Mouse (Mus musculus) MEL (cell line): ENCODE measurements at regions not wholly inside any gene's neighbourhood (a gene's known extent, or its start where the extent isn't known, plus 50 kb on each side); places are given as distances from the start of the nearest gene placed in this dataset.

Experiments
- DNase-seq: peaks from one replicate; pipeline ENCODE4 v3.0.0; 2011; ENCODE audit warnings: low read depth, low spot score
- H3K27ac ChIP-seq: 2 replicates; pipeline ENCODE4 v1.5.1; 2012; ENCODE audit warnings: low read depth, mild to moderate bottlenecking, control low read depth, low read length, moderate library complexity; ENCODE audit not compliant: control insufficient read depth
- H3K27me3 ChIP-seq, 2 experiments: fragments of 150-350 bp in 1 of 2; sonication (generic) in 1 of 2; 2 replicates each; pipeline ENCODE4 v1.6.1; 2012; ENCODE audit warnings: low read length in 2 of 2, mild to moderate bottlenecking in 2 of 2, improper control_type of control experiment in 1 of 2, moderate library complexity in 1 of 2; ENCODE audit not compliant: insufficient read depth in 2 of 2, control insufficient read depth in 1 of 2
- H3K36me3 ChIP-seq, 2 experiments: 2 replicates each; pipeline ENCODE4 v1.6.1; 2012 to 2014; ENCODE audit warnings: low read length in 2 of 2, improper control_type of control experiment in 1 of 2, inconsistent platforms in 1 of 2, mild to moderate bottlenecking in 1 of 2; ENCODE audit not compliant: insufficient read depth in 2 of 2, control insufficient read depth in 1 of 2
- H3K4me1 ChIP-seq, 2 experiments: fragments of 150-350 bp in 1 of 2; sonication (generic) in 1 of 2; 2 replicates each; pipeline ENCODE4 v1.6.1; 2012; ENCODE audit warnings: low read length in 2 of 2, improper control_type of control experiment in 1 of 2, mild to moderate bottlenecking in 1 of 2; ENCODE audit not compliant: insufficient read depth in 2 of 2, control insufficient read depth in 1 of 2
- H3K4me3 ChIP-seq, 2 experiments: fragments of 150-350 bp in 1 of 2; sonication (generic) in 1 of 2; 2 replicates each; pipeline ENCODE4 v1.5.1; 2012; ENCODE audit warnings: low read depth in 2 of 2, low read length in 2 of 2, mild to moderate bottlenecking in 2 of 2, moderate library complexity in 2 of 2, control low read depth in 1 of 2, improper control_type of control experiment in 1 of 2; ENCODE audit not compliant: control insufficient read depth in 1 of 2, insufficient read depth in 1 of 2
- H3K79me2 ChIP-seq: 2 replicates; pipeline ENCODE4 v1.6.1; 2012; ENCODE audit warnings: mild to moderate bottlenecking, low read length, moderate library complexity; ENCODE audit not compliant: control insufficient read depth, poor library complexity, insufficient read depth
- H3K9ac ChIP-seq: 2 replicates; pipeline ENCODE4 v1.6.1; 2012; ENCODE audit warnings: low read depth, mild to moderate bottlenecking, control low read depth, low read length, moderate library complexity; ENCODE audit not compliant: control insufficient read depth, poor library complexity, severe bottlenecking
- H3K9me3 ChIP-seq: fragments of 150-350 bp; sonication (generic); replicated peaks from 2 replicates; pipeline ENCODE4 v1.6.1; 2012; ENCODE audit warnings: mild to moderate bottlenecking, low read length, improper control_type of control experiment, moderate library complexity; ENCODE audit not compliant: insufficient read depth
- BHLHE40 ChIP-seq: IDR thresholded peaks from 2 replicates; pipeline ENCODE4 v1.6.1; 2012; ENCODE audit warnings: low read depth, mild to moderate bottlenecking, inconsistent platforms, low read length, improper control_type of control experiment, borderline replicate concordance
- E2F4 ChIP-seq: IDR thresholded peaks from 2 replicates; pipeline ENCODE4 v1.6.1; 2011; ENCODE audit warnings: low read depth, low read length, improper control_type of control experiment, borderline replicate concordance
- ETS1 ChIP-seq: IDR thresholded peaks from 2 replicates; pipeline ENCODE4 v1.6.1; 2012; ENCODE audit warnings: low read depth, mild to moderate bottlenecking, inconsistent platforms, low read length, improper control_type of control experiment, moderate library complexity
- GABPA ChIP-seq: IDR thresholded peaks from 2 replicates; pipeline ENCODE4 v1.6.1; 2012; ENCODE audit warnings: low read depth, mild to moderate bottlenecking, inconsistent platforms, low read length, improper control_type of control experiment, moderate library complexity
- GATA1 ChIP-seq: IDR thresholded peaks from 2 replicates; pipeline ENCODE4 v1.6.1; 2011; ENCODE audit warnings: low read depth, low read length, improper control_type of control experiment
- HCFC1 ChIP-seq: IDR thresholded peaks from 2 replicates; pipeline ENCODE4 v1.6.1; 2012; ENCODE audit warnings: low read depth, mild to moderate bottlenecking, inconsistent platforms, low read length, improper control_type of control experiment, moderate library complexity
- JUND ChIP-seq: IDR thresholded peaks from 2 replicates; pipeline ENCODE4 v1.6.1; 2011; ENCODE audit warnings: low read depth, mild to moderate bottlenecking, improper control_type of control experiment, low read length
- MAX ChIP-seq: IDR thresholded peaks from 2 replicates; pipeline ENCODE4 v1.6.1; 2011; ENCODE audit warnings: low read length, improper control_type of control experiment
- MEF2A ChIP-seq: IDR thresholded peaks from 2 replicates; pipeline ENCODE4 v1.6.1; 2014; ENCODE audit warnings: low read depth, mild to moderate bottlenecking, inconsistent platforms, low read length, improper control_type of control experiment; ENCODE audit not compliant: poor library complexity, insufficient replicate concordance, severe bottlenecking; ENCODE audit errors: extremely low read depth
- MXI1 ChIP-seq: IDR thresholded peaks from 2 replicates; pipeline ENCODE4 v1.6.1; 2011; ENCODE audit warnings: mild to moderate bottlenecking, low read depth, low read length, improper control_type of control experiment
- MYB ChIP-seq: IDR thresholded peaks from 2 replicates; pipeline ENCODE4 v1.6.1; 2011; ENCODE audit warnings: mild to moderate bottlenecking, low read depth, low read length, improper control_type of control experiment
- NELFE ChIP-seq: IDR thresholded peaks from 2 replicates; pipeline ENCODE4 v1.6.1; 2011; ENCODE audit warnings: low read depth, low read length, improper control_type of control experiment
- NRF1 ChIP-seq: IDR thresholded peaks from 2 replicates; pipeline ENCODE4 v1.6.1; 2014; ENCODE audit warnings: low read depth, mild to moderate bottlenecking, inconsistent platforms, low read length, improper control_type of control experiment, moderate library complexity; ENCODE audit not compliant: poor library complexity, insufficient read depth, severe bottlenecking
- POLR2AphosphoS2 ChIP-seq: IDR thresholded peaks from 2 replicates; pipeline ENCODE4 v1.6.1; 2011; ENCODE audit warnings: low read length, improper control_type of control experiment
- POLR2AphosphoS5 ChIP-seq: IDR thresholded peaks from 2 replicates; pipeline ENCODE4 v1.6.1; 2012; ENCODE audit warnings: low read depth, borderline replicate concordance, mild to moderate bottlenecking, inconsistent platforms, low read length, moderate library complexity, mixed read lengths
- RAD21 ChIP-seq: IDR thresholded peaks from 2 replicates; pipeline ENCODE4 v1.6.1; 2011; ENCODE audit warnings: mild to moderate bottlenecking, low read depth, low read length, improper control_type of control experiment
- RCOR1 ChIP-seq: IDR thresholded peaks from 2 replicates; pipeline ENCODE4 v1.6.1; 2012; ENCODE audit warnings: low read depth, mild to moderate bottlenecking, inconsistent platforms, low read length, improper control_type of control experiment
- SMC3 ChIP-seq: IDR thresholded peaks from 2 replicates; pipeline ENCODE4 v1.6.1; 2011; ENCODE audit warnings: low read depth, low read length, improper control_type of control experiment
- TAL1 ChIP-seq: IDR thresholded peaks from 2 replicates; pipeline ENCODE4 v1.6.1; 2012; ENCODE audit warnings: mild to moderate bottlenecking, inconsistent platforms, low read length, moderate library complexity, mixed read lengths
- TCF12 ChIP-seq: IDR thresholded peaks from 2 replicates; pipeline ENCODE4 v1.6.1; 2014; ENCODE audit warnings: low read depth, mild to moderate bottlenecking, inconsistent platforms, low read length, improper control_type of control experiment, moderate library complexity
- UBTF ChIP-seq: IDR thresholded peaks from 2 replicates; pipeline ENCODE4 v1.6.1; 2012; ENCODE audit warnings: low read depth, mild to moderate bottlenecking, inconsistent platforms, low read length, improper control_type of control experiment, moderate library complexity, borderline replicate concordance; ENCODE audit not compliant: insufficient read depth
- USF1 ChIP-seq: IDR thresholded peaks from 2 replicates; pipeline ENCODE4 v1.6.1; 2014; ENCODE audit warnings: low read depth, mild to moderate bottlenecking, inconsistent platforms, low read length, improper control_type of control experiment, moderate library complexity
- USF2 ChIP-seq, 2 experiments: IDR thresholded peaks; 2 replicates each; pipeline ENCODE4 v1.6.1; 2011 to 2012; ENCODE audit warnings: improper control_type of control experiment in 2 of 2, low read length in 2 of 2, borderline replicate concordance in 1 of 2, inconsistent platforms in 1 of 2, low read depth in 1 of 2, mild to moderate bottlenecking in 1 of 2; ENCODE audit not compliant: insufficient read depth in 1 of 2
- ZMIZ1 ChIP-seq: IDR thresholded peaks from 2 replicates; pipeline ENCODE4 v1.6.1; 2012; ENCODE audit warnings: low read depth, mild to moderate bottlenecking, inconsistent platforms, low read length, improper control_type of control experiment, moderate library complexity

DNA sequence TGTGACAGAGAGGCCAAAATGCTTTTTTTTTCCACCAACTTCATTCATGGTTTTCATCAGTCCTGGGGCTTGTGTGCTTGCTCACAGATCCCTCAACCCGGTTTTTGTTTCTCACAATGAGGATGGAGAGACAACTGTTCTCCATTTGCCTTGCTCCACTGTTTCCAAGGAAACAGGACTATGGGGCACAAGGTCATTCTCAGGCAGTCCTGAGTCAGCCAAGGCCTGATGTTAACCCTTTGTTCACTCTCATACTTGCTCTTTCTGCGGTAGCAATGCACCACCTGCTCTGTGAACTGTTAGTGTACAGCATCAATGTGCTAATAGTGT is 206.5 kb downstream of the Hace1 start:
- no peaks in the 10 kb centered on the region for H3K36me3 ChIP-seq
- no peaks in the 10 kb centered on the region for H3K27me3 ChIP-seq
- DNase-seq: no peak
- no peaks in the 10 kb centered on the region for H3K4me1 ChIP-seq
- no peaks in the 10 kb centered on the region for H3K9me3 ChIP-seq
- no peak for TF ChIP-seq TAL1
- no peak for TF ChIP-seq HCFC1
- no peak for TF ChIP-seq MEF2A
- no peak for TF ChIP-seq GABPA
- no peak for TF ChIP-seq MXI1
- TF ChIP-seq NELFE: no peak
- TF ChIP-seq POLR2AphosphoS5: no peak
- TF ChIP-seq, all 39 proteins: peak for 0
- Histone ChIP-seq H3K27ac (no peak overlapping the region), H3K79me2 (no peaks in the 10 kb centered on the region), H3K4me3 (no peak overlapping the region), H3K9ac (no peak overlapping the region)

DNA sequence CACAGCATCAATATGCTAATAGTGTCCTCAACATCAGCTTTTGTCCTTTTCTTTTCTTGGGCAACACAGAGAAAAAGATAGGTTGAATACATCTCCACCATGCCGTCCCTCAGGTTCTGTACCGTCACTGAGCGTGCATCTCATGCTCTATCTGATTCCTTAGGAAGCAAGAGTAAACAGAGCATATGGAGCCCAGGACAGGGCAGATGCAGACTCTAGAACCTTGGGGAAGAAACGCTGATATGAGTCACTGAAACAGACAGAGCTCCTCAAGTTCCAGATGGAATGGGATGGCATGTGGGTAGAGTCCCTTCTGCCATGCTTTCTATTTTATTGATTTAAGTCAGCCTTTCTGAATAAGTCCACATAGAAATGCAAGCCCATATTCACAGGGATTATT is 206.9 kb downstream of the Hace1 start:
- Histone ChIP-seq H3K36me3 (no peaks in the 10 kb centered on the region), H3K9me3 (no peaks in the 10 kb centered on the region), H3K4me1 (no peaks in the 10 kb centered on the region), H3K4me3 (no peak overlapping the region), H3K9ac (no peak overlapping the region), H3K27me3 (no peaks in the 10 kb centered on the region), H3K79me2 (no peaks in the 10 kb centered on the region), H3K27ac (no peak overlapping the region)
- TF ChIP-seq RAD21: no peak
- TF ChIP-seq MYB: no peak
- no peak for TF ChIP-seq MAX
- no peak for TF ChIP-seq UBTF
- no peak for TF ChIP-seq NELFE
- no peak for TF ChIP-seq RCOR1
- TF ChIP-seq USF2 (IDR thresholded peaks at IDR 0.05; ENCODE audit: borderline replicate concordance in 1 of 2, insufficient read depth in 1 of 2, low read depth in 1 of 2, low read length in 2 of 2): no peak
- no peak for TF ChIP-seq POLR2AphosphoS2
- TF ChIP-seq ZMIZ1: no peak
- no peak for TF ChIP-seq ETS1
- TF ChIP-seq MEF2A: no peak
- no peak for TF ChIP-seq BHLHE40
- TF ChIP-seq SMC3: no peak
- no peak for TF ChIP-seq TCF12
- TF ChIP-seq NRF1: no peak
- TF ChIP-seq POLR2AphosphoS5: no peak
- no peak for TF ChIP-seq E2F4
- TF ChIP-seq USF1: no peak
- no peak for TF ChIP-seq GATA1
- TF ChIP-seq JUND: no peak
- no peak for DNase-seq
